ENCODE assay signal across 16 mouse cellular contexts in genomic region chr1:77497506-77497905, GRCm38 (mm10). TPM values are rescaled to one million over a fixed set of nuclear protein-coding genes. Genes with fewer than 3 reads are reported as not detected.
A peak's percentile ranks its signal among the peaks of the same experiment; 100 is the strongest.
DNase-seq lines count a peak whose midpoint lies in the region; ATAC-seq and TF ChIP-seq lines count a peak whose summit lies in the region.
"Had no signal": no experiment of that assay in that cellular context is flagged by ENCODE, and none has a peak within 500 bp of the region (broad histone marks: within the 10 kb centered on the region; RNA-seq: fewer than 3 reads in every experiment).

No protein-coding gene starts in this region.

- no peak for TF ChIP-seq POLR2A in embryonic fibroblast, embryonic 13.5 days (IDR thresholded peaks at IDR 0.05; ENCODE audit: low read depth, low read length)

- H3K4me1 ChIP-seq in embryonic fibroblast, embryonic 13.5 days (ENCODE audit: control insufficient read depth, insufficient read depth, low read length): peaks cover 11% of the 10 kb centered on the region
- peaks cover 77% of the 10 kb centered on the region for H3K4me1 ChIP-seq in hindbrain, embryonic 12.5 days
- H3K4me1 ChIP-seq in midbrain, embryonic 14.5 days (ENCODE audit: control insufficient read depth, insufficient read depth, low read length): peaks cover 70% of the 10 kb centered on the region
- H3K4me1 ChIP-seq in intestine, embryonic 15.5 days (replicated peaks): peaks cover 6% of the 10 kb centered on the region; the same call in 1 of the 2 replicates

- H3K36me3 ChIP-seq in hindbrain, embryonic 12.5 days: no peaks in the 10 kb centered on the region
- H3K36me3 ChIP-seq in midbrain, embryonic 14.5 days (ENCODE audit: control insufficient read depth, insufficient read depth, low read length): no peaks in the 10 kb centered on the region
- no peaks in the 10 kb centered on the region for H3K36me3 ChIP-seq in intestine, embryonic 15.5 days
- H3K36me3 ChIP-seq: heart, embryonic 13.5 days had no signal

- DNase-seq in heart, adult 11 months: peak; percentile 71
- DNase-seq in heart, postnatal 10 days: no peak
- peak; percentile 21 for DNase-seq in midbrain, embryonic 14.5 days
- DNase-seq in gastrocnemius, postnatal 10 days: no peak
- no peak for DNase-seq in cerebellum, adult 8-10 months
- DNase-seq: cerebellum, adult 11 months; gastrocnemius, postnatal 36 days; kidney, adult 8-10 months; liver, postnatal 0 days had no signal

- H3K9me3 ChIP-seq in hindbrain, embryonic 12.5 days (replicated peaks): no peaks in the 10 kb centered on the region
- H3K9me3 ChIP-seq in midbrain, embryonic 14.5 days (ENCODE audit: control insufficient read depth, low read length): no peaks in the 10 kb centered on the region
- no peaks in the 10 kb centered on the region for H3K9me3 ChIP-seq in intestine, embryonic 15.5 days
- H3K9me3 ChIP-seq: embryonic facial prominence, embryonic 12.5 days; heart, embryonic 13.5 days had no signal

- peak overlapping the region; percentile 34; the same call in 1 of the 2 replicates for H3K27ac ChIP-seq in embryonic fibroblast, embryonic 13.5 days (ENCODE audit: insufficient read depth, low read length)
- peak overlapping the region; percentile 82 for H3K27ac ChIP-seq in hindbrain, embryonic 12.5 days
- H3K27ac ChIP-seq in midbrain, embryonic 14.5 days (replicated peaks; ENCODE audit: low read depth, low read length): peak overlapping the region; percentile 69
- no peak overlapping the region for H3K27ac ChIP-seq in intestine, embryonic 15.5 days
- H3K27ac ChIP-seq: embryonic facial prominence, embryonic 12.5 days; heart, embryonic 13.5 days; left cerebral cortex, adult 2 months had no signal

- H3K9ac ChIP-seq in hindbrain, embryonic 12.5 days: no peak overlapping the region
- H3K9ac ChIP-seq in midbrain, embryonic 14.5 days (replicated peaks; ENCODE audit: low read length): no peak overlapping the region
- H3K9ac ChIP-seq in intestine, embryonic 15.5 days: no peak overlapping the region
- H3K9ac ChIP-seq: embryonic facial prominence, embryonic 12.5 days; liver, postnatal 0 days had no signal

- WGBS in hindbrain, embryonic 12.5 days: 42% methylated on average over 4 of the region's 4 CpGs
- 33% methylated on average over 4 of the region's 4 CpGs for WGBS in midbrain, embryonic 14.5 days
- WGBS in intestine, embryonic 15.5 days: 59% methylated on average over 4 of the region's 4 CpGs

- no peak for TF ChIP-seq CTCF in embryonic fibroblast, embryonic 13.5 days (IDR thresholded peaks at IDR 0.05; ENCODE audit: borderline replicate concordance, insufficient read depth, low read length)

- intact Hi-C loops in heart, postnatal 10 days (cut with DNase I): no loop called here

- peak overlapping the region; percentile 32; the same call in 1 of the 2 replicates for H3K4me2 ChIP-seq in hindbrain, embryonic 12.5 days (replicated peaks)
- peak overlapping the region; percentile 27; the same call in 1 of the 2 replicates for H3K4me2 ChIP-seq in midbrain, embryonic 14.5 days (ENCODE audit: low read length)
- H3K4me2 ChIP-seq in intestine, embryonic 15.5 days (replicated peaks): no peak overlapping the region

- no peak for ATAC-seq in hindbrain, embryonic 12.5 days (ENCODE audit: low FRiP score)
- ATAC-seq in midbrain, embryonic 14.5 days (ENCODE audit: low FRiP score, low TSS enrichment): no peak
- no peak for ATAC-seq in intestine, embryonic 15.5 days
- ATAC-seq: liver, postnatal 0 days; Patski had no signal

- H3K27me3 ChIP-seq in hindbrain, embryonic 12.5 days: no peaks in the 10 kb centered on the region
- no peaks in the 10 kb centered on the region for H3K27me3 ChIP-seq in midbrain, embryonic 14.5 days (ENCODE audit: control insufficient read depth, insufficient read depth, low read length)
- no peaks in the 10 kb centered on the region for H3K27me3 ChIP-seq in intestine, embryonic 15.5 days (replicated peaks)
- H3K27me3 ChIP-seq: embryonic facial prominence, embryonic 12.5 days; heart, embryonic 13.5 days; Patski had no signal

- no peak overlapping the region for H3K4me3 ChIP-seq in embryonic fibroblast, embryonic 13.5 days (ENCODE audit: insufficient read depth, low read length)
- H3K4me3 ChIP-seq in hindbrain, embryonic 12.5 days: no peak overlapping the region
- no peak overlapping the region for H3K4me3 ChIP-seq in midbrain, embryonic 14.5 days (replicated peaks; ENCODE audit: low read depth, low read length)
- H3K4me3 ChIP-seq in intestine, embryonic 15.5 days (replicated peaks): no peak overlapping the region
- H3K4me3 ChIP-seq: embryonic facial prominence, embryonic 12.5 days; left cerebral cortex, adult 2 months had no signal

RNA-seq across cellular contexts. Expression of gene Epha4, which starts 17.4 kb away (rescaled TPM):
- total RNA-seq in heart, postnatal 10 days (2021): 10 to 100 TPM; 19.3 to 24.0 TPM
- 20.9 and 26.4 TPM in 2 replicates for polyA plus RNA-seq in embryonic fibroblast, embryonic 13.5 days (2011; ENCODE audit: insufficient read length, low read depth, missing spikeins)
- polyA plus RNA-seq in hindbrain, embryonic 12.5 days (2016; fragmentation: Nextera tagmentation; extraction: Ambion mirVana): 34.5 and 37.0 TPM in 2 replicates
- 40.6 and 46.5 TPM in 2 replicates for polyA plus RNA-seq in midbrain, embryonic 14.5 days (2014; fragmentation: Nextera tagmentation; extraction: Ambion mirVana)
- polyA plus RNA-seq in intestine, embryonic 15.5 days (2015; fragmentation: Nextera tagmentation; extraction: Ambion mirVana): 8.7 and 10.4 TPM in 2 replicates
- total RNA-seq in gastrocnemius, postnatal 10 days (2021): 10 to 100 TPM in 1 of 2 experiments, 1 to 10 TPM in 1; 6.3 to 10.0 TPM

Comparison
In these comparisons a context has a peak if more than half of its experiments do, and no peak if none do; other contexts are left out.
1. DNase-seq: peak in heart, adult 11 months (single experiment) and midbrain, embryonic 14.5 days (single experiment); none in heart, postnatal 10 days (0 of 2), gastrocnemius, postnatal 10 days (single experiment) and cerebellum, adult 8-10 months (single experiment).